Mouse (Mus musculus): Measurements from ENCODE around the gene Hsd17b1. TPM values are rescaled to one million over a fixed set of nuclear protein-coding genes. Genes with fewer than 3 reads are reported as not detected.

Gene Hsd17b1
- polyA plus RNA-seq, 1 experiment from 2014 or later: not detected

GRCm38 (mm10) chr11:101081659-101082058, 3.4 kb downstream of the Hsd17b1 start:
- peaks cover 51% of the 10 kb centered on the region for H3K27me3 ChIP-seq (ENCODE audit: insufficient read depth, poor library complexity, severe bottlenecking)

GRCm38 (mm10) chr11:101082208-101083082, 4.2 kb downstream of the Hsd17b1 start, which contains the start of gene Coasy:
Gene Coasy (plus strand): TSS chr11:101082565.
- Histone ChIP-seq H3K36me3 (peaks cover 13% of the 10 kb centered on the region), H3K27me3 (ENCODE audit: insufficient read depth, poor library complexity, severe bottlenecking) (peaks cover 43% of the 10 kb centered on the region), H3K9me3 (no peaks in the 10 kb centered on the region), H3K27ac (peak within 1 kb of the TSS; percentile 89), H3K4me3 (peak within 1 kb of the TSS; percentile 78), H3K4me1 (peaks cover 63% of the 10 kb centered on the region)
- WGBS: under 1% methylated on average over 51 of the region's 51 CpGs
- peak; percentile 97 for DNase-seq (ENCODE audit: low spot score)

More at GRCm38 (mm10) chr11:101081659-101082058, 3.4 kb downstream of the Hsd17b1 start:
- DNase-seq (ENCODE audit: low spot score): no peak
- Histone ChIP-seq H3K9me3 (no peaks in the 10 kb centered on the region), H3K27ac (peak overlapping the region; percentile 89), H3K4me3 (peak overlapping the region; percentile 78), H3K36me3 (peaks cover 18% of the 10 kb centered on the region), H3K4me1 (peaks cover 56% of the 10 kb centered on the region)
- 6% methylated on average over 10 of the region's 10 CpGs for WGBS

GRCm38 (mm10) chr11:101083083-101083697, 5.0 kb downstream of the Hsd17b1 start:
- Histone ChIP-seq H3K27me3 (ENCODE audit: insufficient read depth, poor library complexity, severe bottlenecking) (peaks cover 35% of the 10 kb centered on the region), H3K4me3 (peak overlapping the region; percentile 78), H3K4me1 (peaks cover 70% of the 10 kb centered on the region), H3K9me3 (no peaks in the 10 kb centered on the region), H3K36me3 (peaks cover 13% of the 10 kb centered on the region), H3K27ac (peak overlapping the region; percentile 89)
- 41% methylated on average over 19 of the region's 19 CpGs for WGBS
- no peak for DNase-seq (ENCODE audit: low spot score)

GRCm38 (mm10) chr11:101084246-101084645, 6.0 kb downstream of the Hsd17b1 start:
- no peak overlapping the region for H3K4me3 ChIP-seq
- peak overlapping the region; percentile 42; the same call in 1 of the 2 replicates for H3K27ac ChIP-seq
- WGBS: 83% methylated on average over 14 of the region's 14 CpGs
- peaks cover 25% of the 10 kb centered on the region for H3K27me3 ChIP-seq (ENCODE audit: insufficient read depth, poor library complexity, severe bottlenecking)
- H3K4me1 ChIP-seq: peaks cover 68% of the 10 kb centered on the region
- no peaks in the 10 kb centered on the region for H3K9me3 ChIP-seq
- DNase-seq (ENCODE audit: low spot score): no peak
- peaks cover 22% of the 10 kb centered on the region for H3K36me3 ChIP-seq

GRCm38 (mm10) chr11:101084811-101085210, 6.6 kb downstream of the Hsd17b1 start:
- no peak overlapping the region for H3K27ac ChIP-seq
- H3K4me3 ChIP-seq: no peak overlapping the region
- H3K4me1 ChIP-seq: peaks cover 62% of the 10 kb centered on the region
- peaks cover 19% of the 10 kb centered on the region for H3K27me3 ChIP-seq (ENCODE audit: insufficient read depth, poor library complexity, severe bottlenecking)
- DNase-seq (ENCODE audit: low spot score): no peak
- peaks cover 28% of the 10 kb centered on the region for H3K36me3 ChIP-seq
- 91% methylated on average over 12 of the region's 12 CpGs for WGBS
- no peaks in the 10 kb centered on the region for H3K9me3 ChIP-seq

- no peak overlapping the region for H3K4me3 ChIP-seq
- peaks cover 9% of the 10 kb centered on the region for H3K27me3 ChIP-seq (ENCODE audit: insufficient read depth, poor library complexity, severe bottlenecking)
- peaks cover 37% of the 10 kb centered on the region for H3K36me3 ChIP-seq
- peak overlapping the region; percentile 92; the same call in 1 of the 2 replicates for H3K27ac ChIP-seq
- no peaks in the 10 kb centered on the region for H3K9me3 ChIP-seq
- peaks cover 60% of the 10 kb centered on the region for H3K4me1 ChIP-seq
- 91% methylated on average over 18 of the region's 18 CpGs for WGBS
- DNase-seq (ENCODE audit: low spot score): no peak
These were observed 7.6 kb downstream of the Hsd17b1 start for GRCm38 (mm10) chr11:101085617-101086322.

GRCm38 (mm10) chr11:101086323-101086674, 8.1 kb downstream of the Hsd17b1 start:
- no peak for DNase-seq (ENCODE audit: low spot score)
- Histone ChIP-seq H3K36me3 (peaks cover 43% of the 10 kb centered on the region), H3K4me1 (peaks cover 60% of the 10 kb centered on the region), H3K27ac (peak overlapping the region; percentile 92), H3K9me3 (no peaks in the 10 kb centered on the region), H3K27me3 (ENCODE audit: insufficient read depth, poor library complexity, severe bottlenecking) (peaks cover 4% of the 10 kb centered on the region), H3K4me3 (peak overlapping the region; percentile 95)
- WGBS: 81% methylated on average over 6 of the region's 6 CpGs

GRCm38 (mm10) chr11:101086756-101087681, 8.8 kb downstream of the Hsd17b1 start, which contains the start of gene Mlx:
Gene Mlx (plus strand): TSS chr11:101087277.
- peak within 1 kb of the TSS; percentile 92 for H3K27ac ChIP-seq
- no peaks in the 10 kb centered on the region for H3K9me3 ChIP-seq
- peaks cover 50% of the 10 kb centered on the region for H3K36me3 ChIP-seq
- H3K4me1 ChIP-seq: peaks cover 54% of the 10 kb centered on the region
- no peaks in the 10 kb centered on the region for H3K27me3 ChIP-seq (ENCODE audit: insufficient read depth, poor library complexity, severe bottlenecking)
- 2% methylated on average over 52 of the region's 52 CpGs for WGBS
- DNase-seq (ENCODE audit: low spot score): peak; percentile 95
- peak within 1 kb of the TSS; percentile 95 for H3K4me3 ChIP-seq

GRCm38 (mm10) chr11:101087682-101088055, 9.5 kb downstream of the Hsd17b1 start:
- H3K27ac ChIP-seq: peak overlapping the region; percentile 92
- DNase-seq (ENCODE audit: low spot score): no peak
- no peaks in the 10 kb centered on the region for H3K27me3 ChIP-seq (ENCODE audit: insufficient read depth, poor library complexity, severe bottlenecking)
- peak overlapping the region; percentile 95 for H3K4me3 ChIP-seq
- H3K4me1 ChIP-seq: peaks cover 54% of the 10 kb centered on the region
- peaks cover 56% of the 10 kb centered on the region for H3K36me3 ChIP-seq
- H3K9me3 ChIP-seq: no peaks in the 10 kb centered on the region
- 10% methylated on average over 8 of the region's 8 CpGs for WGBS

- WGBS: 93% methylated on average over 1 of the region's 1 CpGs
- Histone ChIP-seq H3K9me3 (no peaks in the 10 kb centered on the region), H3K4me1 (peaks cover 44% of the 10 kb centered on the region), H3K4me3 (0 out of 2 replicates have a peak overlapping the region, but pooled peaks have one; percentile 1), H3K36me3 (peaks cover 67% of the 10 kb centered on the region), H3K27ac (no peak overlapping the region), H3K27me3 (ENCODE audit: insufficient read depth, poor library complexity, severe bottlenecking) (no peaks in the 10 kb centered on the region)
- DNase-seq (ENCODE audit: low spot score): no peak
These were observed 11.7 kb downstream of the Hsd17b1 start for GRCm38 (mm10) chr11:101089931-101090330.

GRCm38 (mm10) chr11:101094930-101095313, 16.7 kb downstream of the Hsd17b1 start:
- Histone ChIP-seq H3K9me3 (no peaks in the 10 kb centered on the region), H3K36me3 (peaks cover 74% of the 10 kb centered on the region), H3K4me1 (peaks cover 21% of the 10 kb centered on the region), H3K4me3 (peak overlapping the region; percentile 83), H3K27me3 (ENCODE audit: insufficient read depth, poor library complexity, severe bottlenecking) (no peaks in the 10 kb centered on the region), H3K27ac (peak overlapping the region; percentile 94)
- WGBS: under 1% methylated on average over 18 of the region's 18 CpGs
- no peak for DNase-seq (ENCODE audit: low spot score)
